Mouse (Mus musculus) heart, postnatal 0 days (tissue): ENCODE results near the gene AL732309.1. TPM values are rescaled to one million over a fixed set of nuclear protein-coding genes. Genes with fewer than 3 reads are reported as not detected.

Experiments
- ATAC-seq: fragments of 200-750 bp; cut with Nextera tagmentation; 2 replicates; pipeline ENCODE4 v1.8.0; 2017; ENCODE audit warnings: low read depth, moderate number of reproducible peaks, moderate library complexity; ENCODE audit not compliant: insufficient read depth
- DNase-seq: peaks from one replicate; pipeline ENCODE4 v3.0.0-alpha.2; 2016; ENCODE audit warnings: low spot score
- H3K27ac ChIP-seq: fragments of 300-500 bp; sonication (generic); 2 replicates; pipeline ENCODE4 v1.5.1; 2014; ENCODE audit warnings: low read depth, mild to moderate bottlenecking
- H3K27me3 ChIP-seq: fragments of 300-500 bp; sonication (generic); 2 replicates; pipeline ENCODE4 v1.6.1; 2014; ENCODE audit warnings: low read length, mixed read lengths; ENCODE audit not compliant: control insufficient read depth, insufficient read depth
- H3K36me3 ChIP-seq: fragments of 300-500 bp; sonication (generic); replicated peaks from 2 replicates; pipeline ENCODE4 v1.6.1; 2014; ENCODE audit warnings: low read length, mixed read lengths; ENCODE audit not compliant: control insufficient read depth, insufficient read depth
- H3K4me1 ChIP-seq: fragments of 300-500 bp; sonication (generic); 2 replicates; pipeline ENCODE4 v1.6.1; 2014; ENCODE audit warnings: antibody characterized with exemption; ENCODE audit not compliant: control insufficient read depth, insufficient read depth
- H3K4me2 ChIP-seq: fragments of 300-500 bp; sonication (generic); 2 replicates; pipeline ENCODE4 v1.6.1; 2014; ENCODE audit warnings: low read depth, mild to moderate bottlenecking, low read length, moderate library complexity
- H3K4me3 ChIP-seq: fragments of 300-500 bp; sonication (generic); 2 replicates; pipeline ENCODE4 v1.5.1; 2014; ENCODE audit warnings: low read depth, low read length
- H3K9ac ChIP-seq: fragments of 300-500 bp; sonication (generic); replicated peaks from 2 replicates; pipeline ENCODE4 v1.6.1; 2014; ENCODE audit warnings: low read depth, low read length, mixed read lengths
- H3K9me3 ChIP-seq: fragments of 300-500 bp; sonication (generic); replicated peaks from 2 replicates; pipeline ENCODE4 v1.6.1; 2016; ENCODE audit warnings: low read length; ENCODE audit not compliant: control insufficient read depth
- CTCF ChIP-seq: IDR thresholded peaks from 2 replicates; pipeline ENCODE4 v1.5.1; 2016; ENCODE audit warnings: antibody characterized with exemption, control low read depth, low read depth
- EP300 ChIP-seq: IDR thresholded peaks from 2 replicates; pipeline ENCODE4 v1.6.1; 2016; ENCODE audit warnings: antibody characterized with exemption, low read depth
- whole genome bisulfite sequencing: fragments of 180-500 bp; shearing (Covaris S2); extraction: QIAGEN DNeasy Blood & Tissue Kit; methylation state at CpG from one replicate; pipeline ENCODE4 v1.1.7; 2014; 5-methylcytosine and 5-hydroxymethylcytosine counted together
- polyA plus RNA-seq: library from polyadenylated mRNA; unstranded; fragments of >200 nt; fragmentation: Nextera tagmentation; extraction: Ambion mirVana; gene quantifications from 2 replicates; pipeline ENCODE4 v1.2.1, GENCODE M21; 2015
- total RNA-seq: library from RNA; depleted of rRNA; stranded (reverse); fragments of >200 nt; gene quantifications from 2 replicates; pipeline ENCODE4 v1.2.3, GENCODE M21; 2014; ENCODE audit warnings: low replicate concordance; rRNA removed

AL732309.1 gene
- total and polyA plus RNA-seq, 2 experiments from 2014 or later: 0.97 to 4.8 TPM

DNA sequence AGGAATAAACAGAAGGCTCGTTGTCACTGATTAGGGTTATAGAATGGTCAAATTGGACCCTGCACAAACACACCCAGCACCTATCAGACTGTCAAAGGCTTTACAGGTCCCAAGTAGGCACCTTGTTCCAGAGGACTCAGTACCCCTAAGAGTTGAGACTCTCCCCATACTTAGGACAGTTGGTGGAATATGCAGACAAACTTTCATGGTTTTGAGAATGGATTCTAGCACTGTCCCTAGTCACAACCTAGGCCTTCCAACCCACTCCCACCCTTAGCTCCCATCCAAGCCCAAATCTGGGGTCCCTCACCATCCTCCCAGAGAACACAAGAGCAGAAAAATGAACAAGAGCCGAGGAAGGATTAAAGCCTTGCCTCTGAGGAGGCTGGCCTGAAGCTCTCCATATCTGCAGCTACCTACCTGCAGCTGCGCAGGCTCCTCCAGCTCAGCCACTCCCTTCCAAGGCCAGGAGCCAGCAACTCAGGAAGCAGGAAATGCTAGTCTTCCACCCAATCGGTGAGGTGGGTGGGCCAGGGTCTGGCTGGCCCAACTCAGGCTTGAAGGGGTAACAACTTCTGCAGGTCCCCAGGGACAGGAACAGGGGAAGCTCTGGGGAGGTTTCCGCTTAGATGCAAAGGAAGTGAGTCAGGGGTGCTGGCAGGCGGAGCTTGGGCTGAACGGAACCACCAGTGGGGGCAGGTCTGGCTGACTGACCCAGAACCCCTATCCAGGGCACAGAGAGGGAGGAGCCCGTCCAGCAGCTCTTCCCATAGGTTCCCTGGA lies 50.3 kb downstream of the AL732309.1 start, which contains the start of gene Tor4a:
Tor4a (minus strand) TSS at position 715 of the 783 bp plus-strand sequence.
- WGBS: 16% methylated on average over 8 of the region's 8 CpGs
- ATAC-seq: peak; percentile 71
- peak within 1 kb of the TSS; percentile 63 for H3K4me2 ChIP-seq

GRCm38 (mm10) chr2:25195211-25196156 lies 51.2 kb downstream of the AL732309.1 start:
- peak overlapping the region; percentile 63 for H3K4me2 ChIP-seq
- peak overlapping the region; percentile 82 for H3K27ac ChIP-seq
- no peak overlapping the region; the same call in 1 of the 2 replicates for H3K9ac ChIP-seq
- ATAC-seq: no peak
- no peak for DNase-seq
- peaks cover 16% of the 10 kb centered on the region for H3K36me3 ChIP-seq
- no peak for TF ChIP-seq CTCF
- no peak for TF ChIP-seq EP300
- H3K9me3 ChIP-seq: no peaks in the 10 kb centered on the region
- no peaks in the 10 kb centered on the region for H3K4me1 ChIP-seq
- H3K27me3 ChIP-seq: peaks cover 5% of the 10 kb centered on the region; the same call in 1 of the 2 replicates
- peak overlapping the region; percentile 42 for H3K4me3 ChIP-seq
- WGBS: 14% methylated on average over 55 of the region's 55 CpGs

More for the DNA sequence above, 50.3 kb downstream of the AL732309.1 start, which contains the start of gene Tor4a:
- TF ChIP-seq CTCF (0 out of 2 replicates have a peak, but pooled peaks have one; percentile 1), EP300 (peak; percentile 94)
- no peaks in the 10 kb centered on the region for H3K4me1 ChIP-seq
- DNase-seq: peak; percentile 85
- H3K9ac ChIP-seq: peak within 1 kb of the TSS; percentile 22; the same call in 1 of the 2 replicates
- H3K36me3 ChIP-seq: peaks cover 25% of the 10 kb centered on the region
- H3K9me3 ChIP-seq: no peaks in the 10 kb centered on the region
- H3K27me3 ChIP-seq: peaks cover 5% of the 10 kb centered on the region; the same call in 1 of the 2 replicates
- H3K27ac ChIP-seq: peak within 1 kb of the TSS; percentile 82
- peak within 1 kb of the TSS; percentile 42 for H3K4me3 ChIP-seq

Other genes with a start within 250 kb of the AL732309.1 start
Only the 30 nearest of the 32 such genes appear.
- gene Nsmf, start 192.5 kb downstream of the AL732309.1 start, total RNA-seq: 68.3 and 86.7 TPM in 2 replicates
- gene Nsmf, start 192.5 kb downstream of the AL732309.1 start, polyA plus RNA-seq: 33.5 and 36.0 TPM in 2 replicates
- gene Entpd8, start 166.6 kb downstream of the AL732309.1 start, total RNA-seq: not detected in 2 replicates
- gene Entpd8, start 166.6 kb downstream of the AL732309.1 start, polyA plus RNA-seq: not detected in 2 replicates
- not detected in 2 replicates for gene Noxa1, start 151.7 kb downstream of the AL732309.1 start, total RNA-seq
- gene Noxa1, start 151.7 kb downstream of the AL732309.1 start, polyA plus RNA-seq: not detected in 2 replicates
- gene Nrarp, start 66.1 kb downstream of the AL732309.1 start, total RNA-seq: 34.1 and 38.1 TPM in 2 replicates
- gene Nrarp, start 66.1 kb downstream of the AL732309.1 start, polyA plus RNA-seq: 8.8 and 9.6 TPM in 2 replicates
- gene Tor4a, start 50.0 kb downstream of the AL732309.1 start, total RNA-seq: 4.9 and 8.6 TPM in 2 replicates
- 4.4 and 5.2 TPM in 2 replicates for gene Tor4a, start 50.0 kb downstream of the AL732309.1 start, polyA plus RNA-seq
- 49.0 and 63.7 TPM in 2 replicates for gene Nelfb, start 35.4 kb downstream of the AL732309.1 start, total RNA-seq
- 38.4 and 41.9 TPM in 2 replicates for gene Nelfb, start 35.4 kb downstream of the AL732309.1 start, polyA plus RNA-seq
- not detected in 2 replicates for gene Stpg3, start 32.2 kb downstream of the AL732309.1 start, total RNA-seq
- not detected in 2 replicates for gene Stpg3, start 32.2 kb downstream of the AL732309.1 start, polyA plus RNA-seq
- gene Fam166a, start 28.1 kb downstream of the AL732309.1 start, total RNA-seq: not detected in 2 replicates
- 0.33 TPM in 1 of 2 replicates, not detected in the other for gene Fam166a, start 28.1 kb downstream of the AL732309.1 start, polyA plus RNA-seq
- gene Tubb4b, start 22.2 kb downstream of the AL732309.1 start, total RNA-seq: 665 and 888 TPM in 2 replicates
- gene Tubb4b, start 22.2 kb downstream of the AL732309.1 start, polyA plus RNA-seq: 217 and 244 TPM in 2 replicates
- not detected in 2 replicates for gene Slc34a3, start 12.5 kb downstream of the AL732309.1 start, total RNA-seq
- gene Slc34a3, start 12.5 kb downstream of the AL732309.1 start, polyA plus RNA-seq: not detected in 2 replicates
- not detected in 2 replicates for gene Rnf224, start 10.1 kb downstream of the AL732309.1 start, total RNA-seq
- gene Rnf224, start 10.1 kb downstream of the AL732309.1 start, polyA plus RNA-seq: not detected in 2 replicates
- gene Rnf208, start 4.6 kb downstream of the AL732309.1 start, total RNA-seq: 2.4 and 4.1 TPM in 2 replicates
- 0.92 and 1.1 TPM in 2 replicates for gene Rnf208, start 4.6 kb downstream of the AL732309.1 start, polyA plus RNA-seq
- gene Cysrt1, start 4.4 kb downstream of the AL732309.1 start, total RNA-seq: not detected in 2 replicates
- gene Cysrt1, start 4.4 kb downstream of the AL732309.1 start, polyA plus RNA-seq: not detected in 2 replicates
- 35.3 and 42.0 TPM in 2 replicates for gene Tmem203, start 8.6 kb upstream of the AL732309.1 start, total RNA-seq
- 25.6 and 26.5 TPM in 2 replicates for gene Tmem203, start 8.6 kb upstream of the AL732309.1 start, polyA plus RNA-seq
- 5.2 and 5.4 TPM in 2 replicates for gene Tprn, start 15.8 kb upstream of the AL732309.1 start, total RNA-seq
- gene Tprn, start 15.8 kb upstream of the AL732309.1 start, polyA plus RNA-seq: 3.6 and 3.7 TPM in 2 replicates
- 58.9 and 110 TPM in 2 replicates for gene Ssna1, start 25.6 kb upstream of the AL732309.1 start, total RNA-seq
- 111 and 117 TPM in 2 replicates for gene Ssna1, start 25.6 kb upstream of the AL732309.1 start, polyA plus RNA-seq
- gene Anapc2, start 25.6 kb upstream of the AL732309.1 start, total RNA-seq: 31.4 and 48.6 TPM in 2 replicates
- 41.0 and 46.5 TPM in 2 replicates for gene Anapc2, start 25.6 kb upstream of the AL732309.1 start, polyA plus RNA-seq
- not detected in 2 replicates for gene Tmem210, start 41.3 kb upstream of the AL732309.1 start, total RNA-seq
- gene Tmem210, start 41.3 kb upstream of the AL732309.1 start, polyA plus RNA-seq: not detected in 2 replicates
- not detected in 2 replicates for gene Lrrc26, start 43.1 kb upstream of the AL732309.1 start, total RNA-seq
- 1.2 TPM in 1 of 2 replicates, not detected in the other for gene Lrrc26, start 43.1 kb upstream of the AL732309.1 start, polyA plus RNA-seq
- 0.46 TPM in 1 of 2 replicates, not detected in the other for gene Grin1, start 72.3 kb upstream of the AL732309.1 start, total RNA-seq
- gene Grin1, start 72.3 kb upstream of the AL732309.1 start, polyA plus RNA-seq: not detected in 2 replicates
- 20.1 and 41.2 TPM in 2 replicates for gene Man1b1, start 85.5 kb upstream of the AL732309.1 start, total RNA-seq
- gene Man1b1, start 85.5 kb upstream of the AL732309.1 start, polyA plus RNA-seq: 18.8 and 19.5 TPM in 2 replicates
- gene Dpp7, start 109.5 kb upstream of the AL732309.1 start, total RNA-seq: 9.0 and 13.2 TPM in 2 replicates
- gene Dpp7, start 109.5 kb upstream of the AL732309.1 start, polyA plus RNA-seq: 4.3 and 4.6 TPM in 2 replicates
- 1.3 and 10.9 TPM in 2 replicates for gene Uap1l1, start 118.8 kb upstream of the AL732309.1 start, total RNA-seq
- gene Uap1l1, start 118.8 kb upstream of the AL732309.1 start, polyA plus RNA-seq: 13.0 and 14.3 TPM in 2 replicates
- 14.0 and 26.1 TPM in 2 replicates for gene Sapcd2, start 125.5 kb upstream of the AL732309.1 start, total RNA-seq
- 5.6 and 6.4 TPM in 2 replicates for gene Sapcd2, start 125.5 kb upstream of the AL732309.1 start, polyA plus RNA-seq
- 7.9 and 44.8 TPM in 2 replicates for gene Entpd2, start 149.0 kb upstream of the AL732309.1 start, total RNA-seq
- 3.5 and 4.2 TPM in 2 replicates for gene Entpd2, start 149.0 kb upstream of the AL732309.1 start, polyA plus RNA-seq
- gene Npdc1, start 152.5 kb upstream of the AL732309.1 start, total RNA-seq: 43.0 and 49.7 TPM in 2 replicates
- 21.0 and 24.5 TPM in 2 replicates for gene Npdc1, start 152.5 kb upstream of the AL732309.1 start, polyA plus RNA-seq
- not detected in 2 replicates for gene Fut7, start 176.4 kb upstream of the AL732309.1 start, total RNA-seq
- not detected in 2 replicates for gene Fut7, start 176.4 kb upstream of the AL732309.1 start, polyA plus RNA-seq
- 27.6 and 32.0 TPM in 2 replicates for gene Abca2, start 181.8 kb upstream of the AL732309.1 start, total RNA-seq
- gene Abca2, start 181.8 kb upstream of the AL732309.1 start, polyA plus RNA-seq: 2.4 and 3.6 TPM in 2 replicates
- 2.4 and 4.5 TPM in 2 replicates for gene Clic3, start 210.0 kb upstream of the AL732309.1 start, total RNA-seq
- gene Clic3, start 210.0 kb upstream of the AL732309.1 start, polyA plus RNA-seq: 6.5 and 7.4 TPM in 2 replicates
- 71.9 and 90.7 TPM in 2 replicates for gene Paxx, start 214.2 kb upstream of the AL732309.1 start, total RNA-seq
- 42.7 and 45.5 TPM in 2 replicates for gene Paxx, start 214.2 kb upstream of the AL732309.1 start, polyA plus RNA-seq